Mouse (Mus musculus) urinary bladder, postnatal 36 days (tissue): Measurements from ENCODE around the gene Hmga2.

Experiments
- DNase-seq, 2 experiments: peaks; one replicate each; pipeline ENCODE4 v3.0.0; 2022; ENCODE audit warnings: low spot score in 2 of 2, mixed read lengths in 1 of 2

Hmga2 gene

GRCm38 (mm10) chr10:120475601-120476515 is at the start of gene Hmga2:
Gene Hmga2 (minus strand): TSS chr10:120476469.
- peak; percentile 3 to 7 for DNase-seq

DNA sequence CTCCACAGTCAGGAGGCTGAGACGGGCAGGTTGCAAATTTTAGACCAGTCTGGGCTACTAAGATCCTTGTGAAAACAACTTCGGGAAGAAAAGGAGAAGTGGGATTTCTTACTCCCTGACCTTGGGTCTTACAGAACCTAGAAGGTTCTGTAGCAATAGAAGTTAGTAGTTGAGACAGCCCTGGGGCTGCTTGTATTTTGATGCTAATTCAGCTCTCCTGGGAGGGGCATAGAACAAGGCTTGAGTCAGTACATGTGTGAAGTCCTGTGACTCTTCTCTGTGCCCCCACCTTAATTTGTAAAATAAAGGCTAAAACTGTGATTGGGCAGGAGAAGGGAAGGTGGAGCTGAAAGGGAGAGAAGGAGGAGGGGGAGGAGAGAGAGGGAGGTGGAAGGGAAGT is 46.7 kb upstream of the Hmga2 start:
- DNase-seq: no peak

GRCm38 (mm10) chr10:120521912-120522575 is 45.8 kb upstream of the Hmga2 start:
- DNase-seq: no peak

DNA sequence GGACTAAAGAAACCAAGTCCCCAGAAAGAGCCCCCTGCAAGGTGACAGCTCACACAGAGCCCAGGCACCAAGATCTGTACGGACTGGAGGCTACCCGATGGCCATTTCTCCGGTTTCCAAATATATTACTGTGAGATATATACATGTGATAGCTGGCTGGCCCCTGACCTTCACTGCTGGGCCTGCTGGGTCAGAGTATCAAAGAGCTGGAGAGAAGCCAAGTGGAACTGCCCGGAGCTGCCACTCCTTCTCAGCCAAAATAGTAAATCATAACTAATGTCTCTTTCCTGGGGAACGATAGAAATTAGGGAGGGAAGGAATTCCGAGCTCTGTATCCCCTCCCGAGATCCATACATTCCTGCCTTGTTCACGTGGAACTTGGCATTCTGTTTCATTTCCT is 40.0 kb upstream of the Hmga2 start:
- DNase-seq: peak in 1 of 2 experiments; percentile 3

- DNase-seq: no peak
Measured at GRCm38 (mm10) chr10:120513721-120514120, 37.5 kb upstream of the Hmga2 start.

- DNase-seq: no peak
Measured at GRCm38 (mm10) chr10:120512946-120513345, 36.7 kb upstream of the Hmga2 start.

DNA sequence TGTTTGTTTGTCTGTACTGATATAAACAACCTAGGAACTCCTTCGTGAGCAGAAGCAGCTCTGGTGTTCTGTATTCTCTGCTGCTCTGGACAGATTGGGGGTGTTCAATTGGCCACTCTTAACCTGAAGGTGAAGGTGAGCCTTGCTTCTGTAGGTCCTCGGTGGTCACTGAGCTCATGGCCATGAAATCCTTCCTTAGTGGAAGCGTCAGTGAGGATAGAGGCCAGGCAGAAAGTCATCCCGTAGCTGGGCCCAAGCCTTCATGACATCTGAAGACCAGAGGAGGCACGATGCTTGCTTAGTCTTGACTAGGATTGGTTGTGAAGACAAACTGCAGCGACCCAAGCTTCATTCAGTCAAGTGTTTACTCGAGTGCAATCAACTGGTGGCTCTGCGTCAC is 35.9 kb upstream of the Hmga2 start:
- no peak for DNase-seq

DNA sequence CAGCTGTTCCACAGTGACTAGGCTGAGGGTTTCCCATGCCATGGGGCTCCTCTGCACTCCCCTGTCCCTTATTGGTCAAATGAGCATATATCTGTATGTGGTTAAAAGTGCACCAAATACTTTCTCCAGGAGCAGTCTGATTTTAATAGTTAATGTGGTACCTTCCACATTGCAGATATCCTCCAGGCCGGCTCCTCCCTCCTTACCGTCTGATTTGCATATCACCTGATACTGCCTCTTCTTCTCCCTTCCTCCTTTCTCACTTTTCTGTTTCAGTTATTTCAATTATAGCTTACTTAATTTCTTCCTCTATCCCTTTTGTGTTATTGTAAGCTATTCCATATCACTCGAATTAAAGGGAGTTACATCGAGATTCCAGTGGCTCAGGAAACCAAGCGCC is 27.7 kb upstream of the Hmga2 start:
- no peak for DNase-seq

DNA sequence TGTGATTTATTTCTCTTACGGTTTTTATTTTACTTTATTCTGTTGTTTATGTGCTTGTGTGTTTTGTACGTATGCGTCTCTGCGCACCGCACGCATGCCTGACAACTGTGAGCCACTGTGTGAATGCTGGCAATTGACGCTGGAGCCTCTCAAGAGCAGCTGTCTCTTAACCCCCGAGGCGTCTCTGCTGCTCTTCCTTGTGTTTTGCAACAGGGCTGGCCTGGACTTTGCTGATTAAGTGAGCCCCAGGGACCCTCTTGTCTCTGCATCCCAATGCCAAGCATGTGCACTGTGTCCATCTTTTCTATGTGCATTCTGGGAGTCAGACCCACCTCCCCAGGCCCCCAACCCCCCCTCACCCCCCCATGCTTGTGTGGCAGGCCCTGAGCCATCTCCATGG is 24.5 kb upstream of the Hmga2 start:
- no peak for DNase-seq

GRCm38 (mm10) chr10:120498086-120498485 is 21.8 kb upstream of the Hmga2 start:
- DNase-seq: no peak

DNA sequence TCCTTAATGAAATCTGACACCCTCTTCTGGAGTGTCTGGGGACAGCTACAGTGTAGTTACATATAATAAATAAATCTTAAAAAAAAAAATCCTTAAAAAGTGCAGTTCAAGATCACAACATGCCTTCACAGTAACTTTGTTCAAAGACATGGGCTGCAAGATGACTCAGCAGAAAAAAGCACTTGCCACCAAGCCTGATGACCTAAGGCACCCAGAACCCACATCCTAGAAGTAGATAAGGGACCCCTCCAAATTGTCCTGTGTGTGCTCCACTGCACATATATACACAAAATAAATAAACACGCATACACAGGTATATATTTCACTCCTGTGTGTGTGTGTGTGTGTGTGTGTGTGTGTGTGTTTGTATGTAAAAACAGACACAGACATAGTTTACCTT is 18.4 kb upstream of the Hmga2 start:
- no peak for DNase-seq

DNA sequence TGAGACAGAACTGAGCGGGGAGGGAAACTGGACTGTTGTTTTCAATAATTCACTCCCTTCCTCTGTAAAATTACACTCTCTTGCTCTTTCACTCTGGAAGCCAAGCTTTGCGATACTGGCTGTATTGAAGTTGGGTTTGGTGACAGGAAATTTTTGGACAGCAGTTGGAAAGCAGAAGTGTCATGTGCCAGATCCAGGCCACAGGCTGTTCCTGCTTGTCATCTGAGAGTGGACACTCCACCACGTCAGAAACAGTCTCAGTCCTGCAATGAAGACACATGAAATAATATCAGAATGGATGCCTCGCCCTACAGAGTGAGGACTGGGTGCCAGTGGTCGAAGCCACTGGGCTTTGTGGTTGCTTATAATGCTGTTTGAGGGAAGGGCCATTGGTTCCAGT is 15.2 kb upstream of the Hmga2 start:
- no peak for DNase-seq

DNA sequence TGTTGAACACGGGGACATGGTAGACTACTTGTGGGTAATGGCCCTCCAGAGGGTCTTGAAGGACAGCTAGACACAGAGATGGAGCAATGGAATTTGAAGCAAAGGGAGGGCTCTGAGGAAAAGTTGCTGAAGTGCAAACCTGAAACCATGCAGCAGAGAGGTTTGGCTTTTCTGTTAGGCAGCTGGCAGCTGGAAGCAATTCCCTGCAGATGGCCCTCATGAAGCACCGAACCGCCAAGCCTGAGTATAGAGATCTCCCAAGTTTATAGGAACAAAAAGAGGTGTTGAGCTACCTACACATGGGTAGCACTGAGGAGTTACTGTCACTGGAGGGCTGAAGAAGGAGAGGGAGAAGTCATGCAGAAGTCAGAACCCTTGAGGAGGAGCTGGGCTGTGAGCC is 13.3 kb upstream of the Hmga2 start:
- DNase-seq: no peak

GRCm38 (mm10) chr10:120488526-120488925 is 12.3 kb upstream of the Hmga2 start:
- DNase-seq: no peak

DNA sequence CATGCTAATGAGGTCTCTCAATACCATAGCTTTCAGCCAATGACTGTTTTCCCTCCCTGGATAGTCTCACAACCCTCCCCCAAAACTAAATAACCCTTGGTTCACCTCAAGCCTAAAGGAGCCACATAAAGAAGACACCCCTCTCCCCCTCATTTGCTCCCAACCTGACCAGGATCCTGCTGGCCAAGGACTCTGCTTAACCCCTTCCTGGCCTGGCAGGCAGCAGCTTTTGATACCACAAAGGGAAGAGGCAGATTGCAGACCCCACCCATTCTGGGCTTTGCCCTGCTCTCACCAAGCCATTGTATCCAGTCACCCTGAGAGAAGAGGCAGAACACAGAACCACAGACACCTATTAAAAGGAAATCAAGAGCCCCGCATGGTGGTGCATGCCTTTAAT is 11.6 kb upstream of the Hmga2 start:
- DNase-seq: no peak

GRCm38 (mm10) chr10:120485461-120485860 is 9.2 kb upstream of the Hmga2 start:
- DNase-seq: no peak

DNA sequence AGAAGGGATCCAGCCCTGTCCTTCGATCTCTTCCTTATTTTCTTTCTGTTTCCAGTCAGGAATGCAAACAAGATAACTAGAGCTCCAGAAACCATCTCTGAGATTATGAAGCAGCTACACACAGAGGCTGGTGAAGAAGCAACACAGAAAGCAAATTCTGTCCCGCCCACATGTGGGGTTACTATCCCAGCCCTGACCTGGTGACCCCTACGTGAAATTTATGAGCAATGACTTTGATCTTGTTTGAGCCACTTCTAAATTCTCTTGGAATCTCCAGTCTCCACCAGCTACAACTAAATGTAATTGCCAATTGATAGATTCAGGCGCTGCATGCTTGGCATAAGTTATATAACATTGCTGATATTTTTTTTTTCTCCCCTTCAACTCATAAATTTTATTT is 7.9 kb upstream of the Hmga2 start:
- no peak for DNase-seq

GRCm38 (mm10) chr10:120478164-120478563 is 1.9 kb upstream of the Hmga2 start:
- DNase-seq: no peak

GRCm38 (mm10) chr10:120477501-120477900 is 1.2 kb upstream of the Hmga2 start:
- DNase-seq: peak in 1 of 2 experiments; percentile 1

GRCm38 (mm10) chr10:120476516-120477336 is 457 bp upstream of the Hmga2 start:
- peak; percentile 4 to 7 for DNase-seq

DNA sequence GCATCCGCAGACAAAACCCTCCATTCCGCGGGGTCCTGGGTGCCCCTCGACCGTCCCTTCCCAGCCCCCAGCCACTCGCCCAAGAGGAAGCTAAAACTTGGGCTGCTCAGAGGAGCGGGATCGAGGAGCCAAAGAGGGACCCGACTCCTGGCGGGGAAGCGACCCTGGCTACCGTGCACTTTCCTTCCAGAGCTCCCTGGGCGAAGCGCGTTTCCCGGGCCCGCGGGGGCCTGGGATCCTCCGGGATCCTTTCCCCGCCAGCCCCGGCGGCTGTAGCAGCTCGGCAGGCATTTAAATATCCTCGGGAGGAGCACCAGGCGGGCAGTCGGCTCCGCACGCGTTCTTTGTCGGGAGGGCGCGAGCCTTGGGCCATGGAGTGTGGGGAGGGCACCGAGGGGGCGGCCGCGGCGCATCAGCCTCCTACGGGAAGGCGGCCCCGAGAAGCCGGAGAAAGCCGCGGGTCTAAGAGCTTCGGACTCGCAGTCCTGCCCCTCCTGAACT is 1.2 kb downstream of the Hmga2 start:
- peak; percentile 1 to 3 for DNase-seq

GRCm38 (mm10) chr10:120474301-120474700 is 2.0 kb downstream of the Hmga2 start:
- no peak for DNase-seq
